Mouse (Mus musculus) effector memory CD4-positive, alpha-beta T cell, adult 7 months (primary cell): ENCODE results near the gene H2afb3. TPM values are rescaled to one million over a fixed set of nuclear protein-coding genes. Genes with fewer than 3 reads are reported as not detected.

Experiments used
- polyA plus RNA-seq: library from polyadenylated mRNA; unstranded; fragments of 100-300 nt; shearing (Covaris generic); gene quantifications from one replicate; pipeline ENCODE4 v1.2.1, GENCODE M21; 2017

Gene H2afb3
- polyA plus RNA-seq = not detected

DNA sequence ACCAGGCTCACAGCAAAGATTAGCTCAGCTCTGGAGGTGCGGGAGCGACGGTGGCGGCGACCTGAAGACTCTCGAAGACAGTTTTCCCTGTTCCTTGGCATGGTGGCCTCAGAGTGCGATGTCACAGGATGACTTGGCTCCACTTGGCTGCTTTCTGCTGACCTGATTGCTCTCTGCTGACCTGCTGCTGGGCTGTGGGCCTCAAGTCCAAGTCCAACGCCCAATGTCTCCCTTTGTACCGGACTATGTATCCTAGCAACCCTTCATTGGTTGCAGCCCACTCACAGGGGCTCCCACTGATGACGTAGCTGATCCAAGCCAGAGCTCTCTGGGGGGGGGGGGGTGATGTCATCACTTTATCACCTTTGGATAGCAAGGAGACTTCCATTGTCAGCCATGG, at the start of gene H2afb3:
Gene H2afb3, minus strand, starts transcription at position 101 of the 400 bp plus-strand sequence.

DNA sequence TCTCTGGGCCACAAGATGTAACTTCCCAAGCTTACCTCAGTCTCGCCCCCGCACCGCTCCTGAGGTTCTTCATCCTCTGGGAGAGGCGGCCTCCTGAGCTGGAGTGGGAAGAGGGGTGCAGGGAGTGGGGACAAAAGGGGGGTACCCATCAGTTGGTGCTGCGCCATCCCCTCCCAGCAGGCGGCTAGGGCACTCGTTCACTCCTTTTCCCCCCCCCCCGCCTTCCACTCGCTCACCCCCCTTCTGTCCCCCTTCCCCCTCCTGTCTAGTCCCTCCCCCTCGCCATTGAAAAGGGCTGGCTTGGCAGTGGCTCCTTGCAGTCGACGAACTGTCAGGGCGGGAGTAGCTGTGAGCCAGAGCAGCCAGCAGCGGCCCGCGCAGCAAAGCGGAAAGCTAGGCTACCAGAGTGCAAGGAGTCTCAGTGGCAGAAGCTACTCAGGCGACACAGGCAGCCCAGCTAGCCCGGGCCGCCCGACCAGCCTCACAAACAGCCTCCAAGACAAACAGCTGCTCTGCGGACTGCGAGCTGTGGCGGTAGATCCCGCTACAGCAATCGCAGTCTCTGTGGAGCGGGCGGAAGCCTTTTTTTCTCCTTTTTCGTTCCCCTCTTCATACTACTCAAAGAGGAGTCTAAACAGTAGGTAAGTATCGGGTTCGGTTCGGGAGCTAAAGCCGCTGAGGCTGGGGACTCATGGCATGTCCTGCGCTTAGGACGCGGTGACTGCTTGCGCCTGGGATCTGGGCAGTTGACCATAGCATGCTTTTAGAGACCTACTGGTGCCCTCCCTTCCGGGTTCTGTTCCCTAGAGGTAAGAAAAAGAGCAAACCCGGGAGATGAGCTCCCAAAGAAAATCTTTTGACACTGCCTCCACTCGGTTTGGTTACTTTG, 22.6 kb downstream of the H2afb3 start, which contains the start of gene Pcdh11x:
Gene Pcdh11x, plus strand, starts transcription at position 249 of the 889 bp plus-strand sequence.

Other genes starting within 250 kb of the H2afb3 start
- gene Pcdh11x, start 22.8 kb downstream of the H2afb3 start, polyA plus RNA-seq = not detected